Mouse (Mus musculus) spleen, postnatal 36 days (tissue): ENCODE measurements around the gene Sephs2.

ENCODE experiments used
- DNase-seq, 2 experiments: peaks; one replicate each; pipeline ENCODE4 v3.0.0; 2022; ENCODE audit warnings: low spot score in 2 of 2, mixed read lengths in 1 of 2

Sephs2 gene

GRCm38 (mm10) chr7:127233368-127233749 is 40.5 kb downstream of the Sephs2 start:
- DNase-seq, result no peak

DNA sequence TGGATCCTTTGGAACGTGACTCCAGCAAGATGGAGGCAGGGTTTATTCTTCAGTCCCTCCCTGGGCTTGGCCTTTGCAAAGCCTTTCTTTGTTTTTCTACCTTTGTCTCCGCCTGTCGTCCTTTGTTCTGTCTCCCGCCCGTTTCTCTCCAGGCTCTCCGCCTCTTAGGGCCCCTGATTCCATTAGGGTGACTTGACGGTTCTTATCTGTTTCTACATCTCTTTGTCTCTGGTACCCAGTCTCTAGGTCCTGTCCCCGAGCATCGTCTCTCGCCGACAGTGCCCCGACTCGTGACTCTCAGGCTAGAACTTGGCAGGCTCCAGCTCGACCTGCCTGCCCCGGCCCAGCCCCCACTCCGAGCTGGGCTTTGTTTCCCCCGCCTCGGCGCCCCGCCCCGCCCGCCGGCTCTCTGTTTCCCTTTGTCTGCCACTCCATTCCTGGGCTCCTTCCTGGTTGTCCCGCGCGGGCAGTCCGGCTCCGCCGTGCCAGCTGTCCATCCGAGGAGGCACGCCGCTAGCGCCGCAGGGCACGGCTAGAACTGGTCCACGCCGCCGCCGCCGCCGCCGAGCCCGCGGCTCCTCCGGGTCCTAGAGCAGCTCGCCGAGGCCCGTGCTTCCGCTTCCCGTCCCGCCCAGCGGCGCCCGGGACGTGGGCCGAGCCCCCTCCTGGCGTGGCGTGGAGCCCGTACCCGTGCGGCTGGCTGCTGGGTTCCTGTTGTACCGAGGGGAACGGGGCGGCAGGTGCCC is 41.1 kb downstream of the Sephs2 start, which contains the start of the genes Zfp553 and Sept1:
Gene Zfp553 (plus strand): TSS at position 440 of the 746 bp plus-strand sequence.
Gene Sept1 (minus strand): TSS at position 509 of the 746 bp plus-strand sequence.
- peak; percentile 81 to 82 for DNase-seq

GRCm38 (mm10) chr7:127231826-127232621 is 41.8 kb downstream of the Sephs2 start:
- DNase-seq, result no peak

GRCm38 (mm10) chr7:127231376-127231775 is 42.5 kb downstream of the Sephs2 start:
- no peak for DNase-seq

GRCm38 (mm10) chr7:127228615-127229303 is 45.1 kb downstream of the Sephs2 start:
- peak; percentile 82 to 85 for DNase-seq

DNA sequence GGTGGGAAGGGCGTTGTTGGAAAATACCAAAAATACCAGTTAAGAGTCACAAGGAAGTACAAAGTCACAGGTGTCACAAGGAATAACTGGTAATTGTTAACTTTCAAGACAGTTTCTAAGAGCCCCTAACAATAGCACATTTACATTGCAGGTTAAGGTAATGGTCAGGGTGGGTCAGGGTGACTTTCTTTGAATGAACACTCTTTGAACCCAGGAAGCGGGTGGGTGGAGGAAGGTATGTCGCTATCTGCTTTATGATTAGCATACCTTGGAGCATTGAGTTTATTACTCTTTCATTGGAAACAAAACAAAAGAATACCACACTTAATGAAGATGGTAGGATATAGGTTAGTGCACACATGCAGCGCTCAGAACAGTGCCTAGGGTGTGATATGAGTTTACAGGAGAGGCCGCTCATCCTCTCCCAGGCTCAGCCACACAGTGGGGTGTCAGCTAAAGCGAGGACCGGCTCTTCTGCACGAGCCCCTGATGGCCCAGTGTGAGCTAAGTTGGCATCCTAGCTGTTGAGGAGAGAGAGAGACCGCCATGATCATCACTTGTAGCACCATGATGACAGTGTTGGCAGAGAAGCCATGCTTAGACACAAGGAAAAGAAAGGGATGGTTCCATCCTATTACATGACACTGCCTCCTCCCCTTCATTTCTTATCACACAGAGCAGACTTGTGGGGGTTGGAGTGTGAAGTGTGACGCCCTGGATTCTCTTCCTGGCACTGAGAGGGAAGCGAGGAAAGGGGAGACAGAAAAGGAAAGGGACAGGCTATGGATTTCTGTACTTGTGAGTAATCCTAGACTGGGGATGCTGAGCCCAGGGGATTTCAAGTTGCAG is 48.5 kb downstream of the Sephs2 start:
- no peak for DNase-seq

GRCm38 (mm10) chr7:127224616-127225015 is 49.2 kb downstream of the Sephs2 start:
- DNase-seq, result no peak

- no peak for DNase-seq
These were observed 50.1 kb downstream of the Sephs2 start for GRCm38 (mm10) chr7:127223515-127224478.

DNA sequence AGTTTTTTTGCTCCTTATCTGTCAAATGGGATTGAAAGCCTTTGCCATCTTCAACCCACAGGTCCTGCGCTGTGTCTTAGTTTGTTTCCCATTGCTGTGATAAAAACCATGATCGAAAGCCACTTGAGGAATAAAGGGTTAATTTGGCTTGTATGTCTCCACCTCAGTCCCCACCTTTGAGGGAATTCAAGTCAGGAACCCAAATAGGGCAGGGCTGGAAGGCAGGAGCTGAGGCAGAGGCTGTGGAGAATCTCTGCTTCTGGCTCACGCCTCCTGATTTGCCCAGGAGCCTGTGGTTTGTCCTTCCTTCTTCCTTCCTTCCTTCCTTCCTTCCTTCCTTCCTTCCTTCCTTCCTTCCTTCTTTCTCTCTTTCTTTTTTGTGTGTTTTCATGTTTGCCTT is 50.7 kb downstream of the Sephs2 start:
- DNase-seq, result no peak
